Mouse (Mus musculus): ENCODE data around the gene Csn3. TPM values are rescaled to one million over a fixed set of nuclear protein-coding genes. Genes with fewer than 3 reads are reported as not detected.

Gene Csn3
- total RNA-seq (2015) (not detected in 2 replicates), total RNA-seq (2017) (not detected in 2 replicates)

DNA sequence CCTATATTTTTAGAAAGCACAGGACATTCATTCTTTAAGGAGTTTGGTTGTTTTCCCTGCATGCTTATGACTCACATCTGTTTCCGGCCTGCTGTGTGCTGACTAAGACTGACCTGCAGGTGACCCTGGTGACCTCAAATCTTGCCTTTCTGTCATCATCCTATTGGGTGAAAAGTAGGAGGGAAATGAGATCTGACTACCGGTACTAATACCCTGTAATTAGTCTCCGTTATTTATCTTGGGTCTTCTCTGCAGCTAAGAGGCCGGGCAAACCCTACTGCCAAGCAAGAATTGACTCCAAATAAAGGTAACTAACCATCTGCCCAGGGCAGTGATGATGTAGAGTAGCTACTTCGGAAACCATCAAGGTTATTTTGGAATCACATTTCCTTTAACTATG lies at the start of gene Csn3:
Csn3 (plus strand) TSS at position 208 of the 400 bp plus-strand sequence.
- ATAC-seq (replicated peaks; ENCODE audit: poor library complexity): no peak

DNA sequence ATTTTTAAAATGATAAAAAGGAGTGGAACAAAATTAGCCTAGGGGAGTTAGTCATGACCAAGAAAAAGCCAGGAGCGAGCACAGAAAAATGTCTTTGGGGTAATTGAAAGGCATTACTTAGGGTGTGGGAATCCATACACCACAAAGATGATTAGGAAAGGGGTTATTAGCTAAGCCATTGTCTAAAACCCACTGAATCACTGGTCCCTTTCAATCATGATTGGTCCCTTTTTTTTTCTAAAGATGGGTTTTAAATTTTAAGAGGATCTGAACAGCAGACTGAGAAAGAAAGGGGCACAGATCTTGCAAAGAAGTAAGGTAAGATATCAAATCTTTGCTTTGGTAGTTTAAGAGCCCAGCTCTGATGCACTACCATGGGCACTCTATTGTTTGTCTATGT lies 40.6 kb upstream of the Csn3 start, which contains the start of gene Odam:
Odam (plus strand) TSS at position 301 of the 400 bp plus-strand sequence.
- ATAC-seq (replicated peaks; ENCODE audit: poor library complexity): no peak

GRCm38 (mm10) chr5:87931603-87932002 lies 6.2 kb downstream of the Csn3 start:
- no peak for ATAC-seq (replicated peaks; ENCODE audit: poor library complexity)

- ATAC-seq (replicated peaks; ENCODE audit: poor library complexity): no peak
These were observed 15.4 kb downstream of the Csn3 start for GRCm38 (mm10) chr5:87940752-87941151.

- ATAC-seq (replicated peaks; ENCODE audit: poor library complexity): no peak
These were observed 17.1 kb downstream of the Csn3 start for GRCm38 (mm10) chr5:87942515-87942914.

GRCm38 (mm10) chr5:87951836-87952235 lies 26.5 kb downstream of the Csn3 start:
- ATAC-seq (replicated peaks; ENCODE audit: poor library complexity): no peak

DNA sequence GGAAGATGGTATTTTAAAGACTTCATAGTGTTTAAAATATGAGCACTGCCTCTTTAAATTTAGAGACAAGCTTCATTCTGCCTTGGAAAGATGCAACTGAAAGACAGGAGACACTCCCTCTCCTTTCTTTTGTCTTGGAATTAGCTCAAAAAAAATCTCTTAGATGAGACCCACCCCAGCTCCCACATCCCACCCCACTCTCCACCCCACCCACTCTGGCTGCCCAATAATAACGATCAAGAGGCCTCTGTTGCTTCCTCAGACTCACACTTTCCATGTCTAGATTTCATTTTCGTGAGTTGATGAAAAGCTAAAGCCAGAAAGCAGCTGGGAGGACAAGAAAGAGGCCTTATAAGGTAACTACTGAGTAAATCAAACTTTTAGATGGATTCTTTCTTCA lies 43.8 kb downstream of the Csn3 start, which contains the start of the genes 2310003L06Rik and Gm28434:
2310003L06Rik (plus strand) TSS at position 259 of the 400 bp plus-strand sequence.
Gm28434 (plus strand) TSS at position 317 of the 400 bp plus-strand sequence.
- ATAC-seq (replicated peaks; ENCODE audit: poor library complexity): no peak

GRCm38 (mm10) chr5:87979139-87979538 lies 53.8 kb downstream of the Csn3 start, which contains the start of gene Cabs1:
Gene Cabs1, plus strand, starts transcription at chr5:87979439.
- ATAC-seq (replicated peaks; ENCODE audit: poor library complexity): no peak

Other genes starting within 250 kb of the Csn3 start
- gene Csn2, start 225.9 kb upstream of the Csn3 start, total RNA-seq (2015): not detected in 2 replicates
- gene Csn2, start 225.9 kb upstream of the Csn3 start, total RNA-seq (2017): not detected in 2 replicates
- gene Csn1s2a, start 151.0 kb upstream of the Csn3 start, total RNA-seq (2015): not detected in 2 replicates
- gene Csn1s2a, start 151.0 kb upstream of the Csn3 start, total RNA-seq (2017): not detected in 2 replicates
- not detected in 2 replicates for gene Csn1s2b, start 117.5 kb upstream of the Csn3 start, total RNA-seq (2015)
- not detected in 2 replicates for gene Csn1s2b, start 117.5 kb upstream of the Csn3 start, total RNA-seq (2017)
- not detected in 2 replicates for gene Prr27, start 99.9 kb upstream of the Csn3 start, total RNA-seq (2015)
- gene Prr27, start 99.9 kb upstream of the Csn3 start, total RNA-seq (2017): not detected in 2 replicates
- not detected in 2 replicates for gene Odam, start 40.5 kb upstream of the Csn3 start, total RNA-seq (2015)
- gene Odam, start 40.5 kb upstream of the Csn3 start, total RNA-seq (2017): not detected in 2 replicates
- not detected in 2 replicates for gene 2310003L06Rik, start 43.9 kb downstream of the Csn3 start, total RNA-seq (2015)
- not detected in 2 replicates for gene 2310003L06Rik, start 43.9 kb downstream of the Csn3 start, total RNA-seq (2017)
- gene Gm28434, start 43.9 kb downstream of the Csn3 start, total RNA-seq (2015): not detected in 2 replicates
- not detected in 2 replicates for gene Gm28434, start 43.9 kb downstream of the Csn3 start, total RNA-seq (2017)
- not detected in 2 replicates for gene Cabs1, start 53.9 kb downstream of the Csn3 start, total RNA-seq (2015)
- not detected in 2 replicates for gene Cabs1, start 53.9 kb downstream of the Csn3 start, total RNA-seq (2017)
- not detected in 2 replicates for gene Smr3a, start 77.0 kb downstream of the Csn3 start, total RNA-seq (2015)
- gene Smr3a, start 77.0 kb downstream of the Csn3 start, total RNA-seq (2017): not detected in 2 replicates
- gene Smr2, start 161.0 kb downstream of the Csn3 start, total RNA-seq (2015): not detected in 2 replicates
- gene Smr2, start 161.0 kb downstream of the Csn3 start, total RNA-seq (2017): not detected in 2 replicates
- gene Gm11116, start 186.0 kb downstream of the Csn3 start, total RNA-seq (2015): not detected in 2 replicates
- not detected in 2 replicates for gene Gm11116, start 186.0 kb downstream of the Csn3 start, total RNA-seq (2017)
- not detected in 2 replicates for gene Gm11115, start 228.5 kb downstream of the Csn3 start, total RNA-seq (2015)
- not detected in 2 replicates for gene Gm11115, start 228.5 kb downstream of the Csn3 start, total RNA-seq (2017)